Mouse (Mus musculus): ENCODE data around the gene Dusp21. TPM values are rescaled to one million over a fixed set of nuclear protein-coding genes. Genes with fewer than 3 reads are reported as not detected.

Dusp21 gene
- polyA plus RNA-seq, 1 experiment from 2014 or later: not detected

DNA sequence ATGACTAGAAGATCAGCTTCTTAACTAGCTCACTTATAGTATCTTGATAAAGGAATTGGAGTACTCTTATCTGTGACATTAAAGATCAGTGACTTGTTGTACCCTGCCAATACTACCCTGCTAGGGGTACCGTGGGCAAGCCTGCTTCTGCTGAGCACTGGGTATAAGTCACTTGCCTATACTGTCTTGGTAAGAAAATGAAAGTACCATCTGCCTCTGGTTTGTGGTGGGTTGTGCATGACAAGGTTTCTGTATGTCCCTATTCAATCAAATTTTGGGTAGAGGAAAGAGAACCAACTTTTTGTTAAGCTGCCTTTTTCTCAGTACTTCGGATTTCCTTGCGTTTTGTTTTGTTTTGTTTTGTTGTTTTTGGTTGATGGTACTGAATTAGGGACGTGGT is 32.1 kb downstream of the Dusp21 start:
- H3K27me3 ChIP-seq: no peaks in the 10 kb centered on the region
- 86% methylated on average over 4 of the region's 4 CpGs for WGBS
- no peaks in the 10 kb centered on the region for H3K4me1 ChIP-seq (replicated peaks)
- ATAC-seq (ENCODE audit: insufficient number of reproducible peaks, insufficient read depth, low FRiP score, low TSS enrichment, low read depth): no peak
- no peak overlapping the region for H3K4me2 ChIP-seq
- H3K9ac ChIP-seq (replicated peaks): no peak overlapping the region
- no peaks in the 10 kb centered on the region for H3K36me3 ChIP-seq
- H3K9me3 ChIP-seq: no peaks in the 10 kb centered on the region
- no peak overlapping the region for H3K27ac ChIP-seq
- H3K4me3 ChIP-seq (replicated peaks): no peak overlapping the region

DNA sequence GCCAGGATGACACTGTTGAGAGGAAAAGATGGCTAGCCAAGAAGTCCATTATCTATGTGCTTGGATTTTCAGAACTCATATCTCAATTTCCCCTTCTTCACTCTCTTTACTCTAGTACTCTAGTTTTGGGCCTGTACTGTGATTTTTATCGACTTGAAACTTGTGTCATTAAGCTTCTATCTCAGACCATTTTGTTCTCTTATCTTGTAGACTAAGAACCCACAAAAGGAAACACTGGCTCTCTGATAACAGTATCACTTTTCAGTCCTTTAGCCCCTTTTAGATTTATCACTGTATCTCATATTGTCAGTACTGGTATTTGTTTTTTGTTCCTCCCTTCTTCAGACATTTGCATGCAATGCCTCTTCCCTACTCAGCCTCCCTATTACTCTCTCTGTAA is 33.8 kb downstream of the Dusp21 start:
- no peak overlapping the region for H3K9ac ChIP-seq (replicated peaks)
- H3K9me3 ChIP-seq: no peaks in the 10 kb centered on the region
- no peak overlapping the region for H3K4me2 ChIP-seq
- H3K27me3 ChIP-seq: no peaks in the 10 kb centered on the region
- no peak for ATAC-seq (ENCODE audit: insufficient number of reproducible peaks, insufficient read depth, low FRiP score, low TSS enrichment, low read depth)
- H3K36me3 ChIP-seq: no peaks in the 10 kb centered on the region
- WGBS: 87% methylated on average over 1 of the region's 1 CpGs
- no peak overlapping the region for H3K4me3 ChIP-seq (replicated peaks)
- no peak overlapping the region for H3K27ac ChIP-seq
- H3K4me1 ChIP-seq (replicated peaks): no peaks in the 10 kb centered on the region

DNA sequence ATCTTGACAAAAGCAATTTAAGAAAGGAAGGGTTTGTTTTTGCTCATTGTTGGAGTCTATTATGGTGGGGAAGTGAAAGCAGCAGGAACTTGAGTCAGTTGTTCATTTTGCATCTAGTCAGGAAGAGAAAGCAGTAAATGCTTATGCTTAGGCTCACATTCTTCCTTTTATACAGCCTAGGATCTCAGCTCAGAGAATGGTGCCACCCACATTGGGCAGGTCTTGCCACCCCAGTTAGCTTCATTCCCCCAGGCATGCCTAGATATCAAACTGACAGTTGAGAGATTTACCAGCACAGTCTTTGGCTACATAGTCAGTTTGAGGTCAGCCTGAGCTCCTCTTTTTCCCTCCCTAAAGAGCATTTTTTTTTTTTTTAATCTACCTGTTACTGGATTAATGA is 41.5 kb downstream of the Dusp21 start:
- Histone ChIP-seq H3K36me3 (no peaks in the 10 kb centered on the region), H3K27me3 (no peaks in the 10 kb centered on the region), H3K4me1 (replicated peaks) (no peaks in the 10 kb centered on the region), H3K27ac (no peak overlapping the region), H3K9me3 (no peaks in the 10 kb centered on the region), H3K4me3 (replicated peaks) (no peak overlapping the region), H3K4me2 (no peak overlapping the region), H3K9ac (replicated peaks) (no peak overlapping the region)
- ATAC-seq (ENCODE audit: insufficient number of reproducible peaks, insufficient read depth, low FRiP score, low TSS enrichment, low read depth): no peak

DNA sequence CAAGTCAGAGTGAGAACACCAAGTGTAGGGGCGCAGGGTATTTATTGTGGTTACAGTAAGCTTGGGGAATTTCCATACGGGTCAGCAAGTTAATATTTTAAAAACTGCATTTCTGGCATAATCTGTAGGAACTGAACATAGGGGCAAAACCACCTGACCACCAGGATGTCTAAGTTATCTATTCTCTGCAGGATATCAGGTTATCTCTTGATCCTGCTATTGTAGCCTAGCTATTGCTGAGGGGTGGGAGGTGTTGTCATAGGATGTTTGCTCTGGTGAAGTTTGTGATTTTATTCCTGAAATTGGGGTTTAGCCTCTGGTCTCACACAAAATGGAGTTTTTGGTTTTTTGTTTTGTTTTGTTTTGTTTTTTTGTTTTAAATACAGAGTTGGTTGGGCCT is 42.6 kb downstream of the Dusp21 start:
- Histone ChIP-seq H3K4me2 (no peak overlapping the region), H3K36me3 (no peaks in the 10 kb centered on the region), H3K9ac (replicated peaks) (no peak overlapping the region), H3K4me1 (replicated peaks) (no peaks in the 10 kb centered on the region), H3K9me3 (no peaks in the 10 kb centered on the region), H3K27ac (no peak overlapping the region), H3K27me3 (no peaks in the 10 kb centered on the region), H3K4me3 (replicated peaks) (no peak overlapping the region)
- ATAC-seq (ENCODE audit: insufficient number of reproducible peaks, insufficient read depth, low FRiP score, low TSS enrichment, low read depth): no peak
- WGBS: 95% methylated on average over 2 of the region's 2 CpGs

Other genes with a start within 250 kb of the Dusp21 start
- gene Kdm6a, start 16.7 kb downstream of the Dusp21 start, polyA plus RNA-seq (2016; fragmentation: Nextera tagmentation; extraction: Ambion mirVana): 30.0 and 31.2 TPM in 2 replicates